In genomic region chr13:23539821-23540220, GRCm38 (mm10) we compare ENCODE assay signal across 3 mouse cellular contexts. TPM values are rescaled to one million over a fixed set of nuclear protein-coding genes. Genes with fewer than 3 reads are reported as not detected.
"Had no signal": no experiment of that assay in that cellular context is flagged by ENCODE, and none has a peak within 500 bp of the region (broad histone marks: within the 10 kb centered on the region; RNA-seq: fewer than 3 reads in every experiment).

No protein-coding gene starts in this region.

RNA-seq across cellular contexts. Expression of gene Hist1h3g, which starts 4.6 kb away (rescaled TPM):
- total RNA-seq: gastrocnemius, adult 2 months had no signal

RNA-seq across cellular contexts. Expression of gene Hist1h2af, which starts 6.1 kb away (rescaled TPM):
- polyA plus RNA-seq: forebrain, embryonic 16.5 days; forebrain, postnatal 0 days had no signal
